11 mouse cellular contexts compared by ENCODE assay signal in genomic region chr9:115760496-115760895, GRCm38 (mm10).
A peak's percentile ranks its signal among the peaks of the same experiment; 100 is the strongest.
DNase-seq lines count a peak whose midpoint lies in the region; ATAC-seq lines count a peak whose summit lies in the region.
"Had no signal": no experiment of that assay in that cellular context is flagged by ENCODE, and none has a peak within 500 bp of the region (broad histone marks: within the 10 kb centered on the region; RNA-seq: fewer than 3 reads in every experiment).

No protein-coding gene starts in this region.

- WGBS in kidney, embryonic 16.5 days: 32% methylated on average over 2 of the region's 2 CpGs
- 6% methylated on average over 2 of the region's 2 CpGs for WGBS in lung, embryonic 16.5 days
- 49% methylated on average over 2 of the region's 2 CpGs for WGBS in forebrain, embryonic 10.5 days

- DNase-seq in adrenal gland, postnatal 14 days: peak; percentile 46
- peak; percentile 28 for DNase-seq in embryo, embryonic 10 days (ENCODE audit: low spot score)
- no peak for DNase-seq in forebrain, embryonic 10.5 days (ENCODE audit: extremely low spot score, low spot score)
- DNase-seq in urinary bladder, postnatal 36 days (ENCODE audit: low spot score in 2 of 2): no peak
- DNase-seq: spleen, adult 18-20 months had no signal

- no peaks in the 10 kb centered on the region for H3K36me3 ChIP-seq in kidney, embryonic 16.5 days (ENCODE audit: insufficient read depth, low read length)
- no peaks in the 10 kb centered on the region for H3K36me3 ChIP-seq in lung, embryonic 16.5 days (ENCODE audit: control insufficient read depth, insufficient read depth, low read length)
- no peaks in the 10 kb centered on the region for H3K36me3 ChIP-seq in forebrain, embryonic 10.5 days (replicated peaks)
- H3K36me3 ChIP-seq: midbrain, embryonic 10.5 days had no signal

- H3K27ac ChIP-seq in kidney, embryonic 16.5 days (ENCODE audit: low read length): no peak overlapping the region
- H3K27ac ChIP-seq in lung, embryonic 16.5 days (ENCODE audit: low read length): no peak overlapping the region
- no peak overlapping the region for H3K27ac ChIP-seq in forebrain, embryonic 10.5 days
- H3K27ac ChIP-seq: left cerebral cortex, adult 2 months; midbrain, embryonic 10.5 days had no signal

- no peaks in the 10 kb centered on the region for H3K9me3 ChIP-seq in kidney, embryonic 16.5 days (ENCODE audit: low read length)
- H3K9me3 ChIP-seq in lung, embryonic 16.5 days (ENCODE audit: control insufficient read depth, low read length): no peaks in the 10 kb centered on the region; the same call in 1 of the 2 replicates
- H3K9me3 ChIP-seq in forebrain, embryonic 10.5 days: no peaks in the 10 kb centered on the region
- H3K9me3 ChIP-seq: midbrain, embryonic 10.5 days had no signal

- H3K4me2 ChIP-seq in kidney, embryonic 16.5 days (replicated peaks; ENCODE audit: low read depth, low read length): no peak overlapping the region; the same call in 1 of the 2 replicates
- H3K4me2 ChIP-seq in lung, embryonic 16.5 days (ENCODE audit: low read depth, low read length): no peak overlapping the region

- H3K9ac ChIP-seq in kidney, embryonic 16.5 days (replicated peaks; ENCODE audit: low read length): no peak overlapping the region; the same call in 1 of the 2 replicates
- no peak overlapping the region for H3K9ac ChIP-seq in lung, embryonic 16.5 days (ENCODE audit: low read length)

- ATAC-seq in kidney, embryonic 16.5 days (ENCODE audit: low FRiP score, low TSS enrichment): peak; percentile 82
- ATAC-seq in lung, embryonic 16.5 days (ENCODE audit: low read depth): 0 out of 2 replicates have a peak, but pooled peaks have one; percentile 52
- ATAC-seq in activated CD4-positive, CD25-positive, alpha-beta regulatory T cell, adult 4 months: no peak
- ATAC-seq: hindbrain, embryonic 16.5 days had no signal

- H3K4me1 ChIP-seq in kidney, embryonic 16.5 days (ENCODE audit: insufficient read depth, low read length): 0 out of 2 replicates have a peak, but pooled peaks cover 4% of the 10 kb centered on the region
- H3K4me1 ChIP-seq in lung, embryonic 16.5 days (replicated peaks; ENCODE audit: control insufficient read depth, insufficient read depth, low read length): peaks cover 8% of the 10 kb centered on the region
- H3K4me1 ChIP-seq in forebrain, embryonic 10.5 days: peaks cover 20% of the 10 kb centered on the region

- H3K27me3 ChIP-seq in kidney, embryonic 16.5 days (ENCODE audit: insufficient read depth, low read length): no peaks in the 10 kb centered on the region
- H3K27me3 ChIP-seq in lung, embryonic 16.5 days (ENCODE audit: control insufficient read depth, insufficient read depth, low read depth, low read length): no peaks in the 10 kb centered on the region
- H3K27me3 ChIP-seq in forebrain, embryonic 10.5 days (ENCODE audit: poor library complexity, severe bottlenecking): no peaks in the 10 kb centered on the region

- H3K4me3 ChIP-seq in kidney, embryonic 16.5 days (ENCODE audit: low read length): no peak overlapping the region
- no peak overlapping the region for H3K4me3 ChIP-seq in lung, embryonic 16.5 days (ENCODE audit: low read length)
- no peak overlapping the region for H3K4me3 ChIP-seq in forebrain, embryonic 10.5 days
- H3K4me3 ChIP-seq: left cerebral cortex, adult 2 months; midbrain, embryonic 10.5 days had no signal

Comparison
In these comparisons a context has a peak if more than half of its experiments do, and no peak if none do; other contexts are left out.
1. DNase-seq: peak in adrenal gland, postnatal 14 days (single experiment) and embryo, embryonic 10 days (single experiment); none in forebrain, embryonic 10.5 days (single experiment) and urinary bladder, postnatal 36 days (0 of 2).